Mouse (Mus musculus): ENCODE results near the gene Boll.
"Not testable (repeated sequence)": the region's sequence is repeated elsewhere in the genome, so short reads cannot be mapped to it uniquely, and the experiment has no call there.

Gene Boll

GRCm38 (mm10) chr1:55363044-55363565 lies at the start of gene Boll:
Gene Boll (minus strand): TSS chr1:55363469.
- DNase-seq, result peak; percentile 86

- DNase-seq, result no peak
These were observed 49.3 kb upstream of the Boll start for GRCm38 (mm10) chr1:55412569-55412968.

- no peak for DNase-seq
These were observed 47.8 kb upstream of the Boll start for GRCm38 (mm10) chr1:55411079-55411478.

- no peak for DNase-seq
These were observed 47.4 kb upstream of the Boll start for GRCm38 (mm10) chr1:55410670-55411069.

GRCm38 (mm10) chr1:55406531-55407375 lies 43.5 kb upstream of the Boll start:
- DNase-seq, result peak; percentile 45

- peak; percentile 88 for DNase-seq
These were observed 42.7 kb upstream of the Boll start for GRCm38 (mm10) chr1:55406023-55406413.

GRCm38 (mm10) chr1:55405272-55406022 lies 42.2 kb upstream of the Boll start, which contains the start of gene Plcl1:
Gene Plcl1 (plus strand): TSS chr1:55405921.
- DNase-seq, result peak; percentile 98

GRCm38 (mm10) chr1:55404439-55404838 lies 41.2 kb upstream of the Boll start:
- peak; percentile 72 for DNase-seq

GRCm38 (mm10) chr1:55399891-55400290 lies 36.6 kb upstream of the Boll start:
- DNase-seq, result no peak

GRCm38 (mm10) chr1:55383114-55383773 lies 20.0 kb upstream of the Boll start:
- DNase-seq, result peak; percentile 89

- DNase-seq, result no peak
These were observed 17.3 kb upstream of the Boll start for GRCm38 (mm10) chr1:55380527-55380926.

- DNase-seq, result no peak
These were observed 9.4 kb upstream of the Boll start for GRCm38 (mm10) chr1:55372626-55373025.

- peak; percentile 50 for DNase-seq
These were observed 317 bp upstream of the Boll start for GRCm38 (mm10) chr1:55363586-55363985.

GRCm38 (mm10) chr1:55362634-55363033 lies 635 bp downstream of the Boll start:
- no peak for DNase-seq

GRCm38 (mm10) chr1:55351914-55352313 lies 11.4 kb downstream of the Boll start:
- DNase-seq, result not testable (repeated sequence)

- not testable (repeated sequence) for DNase-seq
These were observed 37.8 kb downstream of the Boll start for GRCm38 (mm10) chr1:55325496-55325895.

- no peak for DNase-seq
These were observed 62.2 kb downstream of the Boll start for GRCm38 (mm10) chr1:55301077-55301476.

- no peak for DNase-seq
These were observed 84.2 kb downstream of the Boll start for GRCm38 (mm10) chr1:55279081-55279480.

GRCm38 (mm10) chr1:55265447-55265846 lies 97.8 kb downstream of the Boll start:
- no peak for DNase-seq

GRCm38 (mm10) chr1:55264385-55264784 lies 98.9 kb downstream of the Boll start:
- no peak for DNase-seq

- DNase-seq, result no peak
These were observed 116.9 kb downstream of the Boll start for GRCm38 (mm10) chr1:55246374-55246773.

- DNase-seq, result peak; percentile 44
These were observed 124.0 kb downstream of the Boll start for GRCm38 (mm10) chr1:55239237-55239636.

- no peak for DNase-seq
These were observed 124.8 kb downstream of the Boll start for GRCm38 (mm10) chr1:55238496-55238895.

All from kidney, postnatal 10 days (tissue).